Mouse (Mus musculus) NIH3T3 (cell line): ENCODE data around the gene Tmem11.

Experiments used
- DNase-seq: peaks from one replicate; pipeline ENCODE4 v3.0.0-alpha.2; 2012; ENCODE audit warnings: low read depth

The Tmem11 gene

GRCm38 (mm10) chr11:60827241-60827945 is 51.7 kb downstream of the Tmem11 start:
- no peak for DNase-seq

DNA sequence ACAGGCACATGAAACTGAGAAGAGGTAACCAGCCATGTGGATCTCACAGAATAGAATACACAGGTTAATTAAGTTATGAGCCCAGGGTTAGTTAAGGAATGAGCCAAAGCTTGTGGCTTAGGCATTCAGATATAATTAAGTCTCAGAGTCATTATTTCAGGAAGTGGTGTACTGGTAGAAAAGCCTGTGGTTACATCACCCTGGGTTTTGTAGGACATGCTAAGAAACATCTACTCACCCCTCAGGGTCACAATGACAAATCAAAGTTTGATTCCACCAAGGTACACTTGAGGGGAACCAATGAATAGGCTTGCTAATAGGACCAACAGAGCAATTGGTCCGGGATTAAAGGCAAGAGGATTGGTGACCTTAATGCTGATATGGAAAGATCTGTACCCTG is 52.4 kb downstream of the Tmem11 start:
- no peak for DNase-seq

DNA sequence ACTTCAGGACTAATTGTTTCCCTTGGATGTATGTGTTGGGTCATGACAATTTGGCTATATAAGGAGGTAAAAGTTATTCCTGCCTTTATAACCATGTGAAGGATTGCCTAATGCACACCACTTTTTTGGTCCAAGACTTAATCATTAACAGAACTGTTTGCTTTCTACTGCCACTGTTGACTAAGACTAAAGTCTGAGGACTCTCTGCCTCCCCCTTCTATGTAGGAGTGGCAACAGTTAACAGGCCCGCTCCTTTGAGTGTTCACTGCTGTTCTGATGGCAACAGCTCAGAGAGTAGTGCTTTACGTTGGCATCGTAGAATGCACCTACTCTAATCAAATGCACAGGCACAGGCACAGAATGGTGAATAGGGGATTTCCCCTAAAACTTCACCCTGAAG is 53.9 kb downstream of the Tmem11 start:
- peak; percentile 49 for DNase-seq

- DNase-seq, result no peak
These were observed 55.3 kb downstream of the Tmem11 start for GRCm38 (mm10) chr11:60823771-60824170.

GRCm38 (mm10) chr11:60816398-60816797 is 62.7 kb downstream of the Tmem11 start:
- no peak for DNase-seq
